Mouse (Mus musculus) embryonic facial prominence, embryonic 10.5 days (tissue): ENCODE data around the gene Hexa. TPM values are rescaled to one million over a fixed set of nuclear protein-coding genes. Genes with fewer than 3 reads are reported as not detected.

ENCODE experiments used
- DNase-seq: peaks from one replicate; pipeline ENCODE4 v3.0.0-alpha.2; 2017; ENCODE audit warnings: low spot score
- H3K27ac ChIP-seq: fragments of 300-500 bp; sonication (generic); replicated peaks from 2 replicates; pipeline ENCODE4 v1.5.1; 2016; ENCODE audit warnings: mild to moderate bottlenecking
- H3K27me3 ChIP-seq: fragments of 300-500 bp; sonication (generic); replicated peaks from 2 replicates; pipeline ENCODE4 v1.6.1; 2016; ENCODE audit warnings: low read depth, mild to moderate bottlenecking; ENCODE audit not compliant: poor library complexity, severe bottlenecking
- H3K36me3 ChIP-seq: fragments of 300-500 bp; sonication (generic); replicated peaks from 2 replicates; pipeline ENCODE4 v1.6.1; 2016; ENCODE audit warnings: mild to moderate bottlenecking, moderate library complexity
- H3K4me1 ChIP-seq: fragments of 300-500 bp; sonication (generic); 2 replicates; pipeline ENCODE4 v1.6.1; 2016
- H3K4me3 ChIP-seq: fragments of 300-500 bp; sonication (generic); 2 replicates; pipeline ENCODE4 v1.5.1; 2016; ENCODE audit warnings: mild to moderate bottlenecking, moderate library complexity
- H3K9me3 ChIP-seq: fragments of 300-500 bp; sonication (generic); 2 replicates; pipeline ENCODE4 v1.6.1; 2016; ENCODE audit warnings: mild to moderate bottlenecking
- WGBS: fragments of 180-500 bp; shearing (Covaris S2); methylation state at CpG from one replicate; pipeline ENCODE4 v1.1.7; 2016; 5-methylcytosine and 5-hydroxymethylcytosine counted together
- polyA plus RNA-seq: library from polyadenylated mRNA; unstranded; fragments of >200 nt; fragmentation: Nextera tagmentation; extraction: Ambion mirVana; gene quantifications from 2 replicates; pipeline ENCODE4 v1.2.1, GENCODE M21; 2016

The Hexa gene
- 42.5 and 43.2 TPM in 2 replicates for polyA plus RNA-seq

DNA sequence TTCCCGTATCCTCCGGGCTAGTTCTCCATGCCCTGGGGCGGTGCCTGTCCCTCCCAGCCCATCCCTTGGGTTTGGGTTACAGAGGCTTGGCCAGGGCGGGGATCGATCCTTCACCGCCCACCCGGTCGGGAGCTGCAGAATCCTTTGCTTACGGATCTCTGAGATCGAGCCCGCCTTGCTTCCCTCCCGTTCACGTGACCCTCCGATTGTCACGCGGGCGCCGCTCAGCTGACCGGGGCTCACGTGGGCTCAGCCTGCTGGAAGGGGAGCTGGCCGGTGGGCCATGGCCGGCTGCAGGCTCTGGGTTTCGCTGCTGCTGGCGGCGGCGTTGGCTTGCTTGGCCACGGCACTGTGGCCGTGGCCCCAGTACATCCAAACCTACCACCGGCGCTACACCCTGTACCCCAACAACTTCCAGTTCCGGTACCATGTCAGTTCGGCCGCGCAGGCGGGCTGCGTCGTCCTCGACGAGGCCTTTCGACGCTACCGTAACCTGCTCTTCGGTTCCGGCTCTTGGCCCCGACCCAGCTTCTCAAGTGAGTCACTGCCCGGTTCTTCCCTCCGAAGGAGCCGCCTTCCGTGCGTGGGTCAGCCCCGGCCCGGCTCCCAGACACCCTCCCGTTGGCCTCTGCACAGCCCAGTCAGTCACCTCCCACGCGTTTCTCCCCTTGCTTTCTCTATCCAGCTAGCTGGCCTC, at the start of gene Hexa, which contains the start of gene Tmem202:
TSS of gene Hexa (plus strand) at position 100 of the 697 bp plus-strand sequence.
TSS of gene Tmem202 (minus strand) at position 407 of the 697 bp plus-strand sequence.
- no peaks in the 10 kb centered on the region for H3K9me3 ChIP-seq
- peak within 1 kb of the TSS; percentile 73 for H3K4me3 ChIP-seq
- H3K27ac ChIP-seq = peak within 1 kb of the TSS; percentile 77
- H3K27me3 ChIP-seq = no peaks in the 10 kb centered on the region
- DNase-seq = peak; percentile 94
- 6% methylated on average over 55 of the region's 55 CpGs for WGBS
- no peaks in the 10 kb centered on the region for H3K36me3 ChIP-seq
- H3K4me1 ChIP-seq = peaks cover 23% of the 10 kb centered on the region

DNA sequence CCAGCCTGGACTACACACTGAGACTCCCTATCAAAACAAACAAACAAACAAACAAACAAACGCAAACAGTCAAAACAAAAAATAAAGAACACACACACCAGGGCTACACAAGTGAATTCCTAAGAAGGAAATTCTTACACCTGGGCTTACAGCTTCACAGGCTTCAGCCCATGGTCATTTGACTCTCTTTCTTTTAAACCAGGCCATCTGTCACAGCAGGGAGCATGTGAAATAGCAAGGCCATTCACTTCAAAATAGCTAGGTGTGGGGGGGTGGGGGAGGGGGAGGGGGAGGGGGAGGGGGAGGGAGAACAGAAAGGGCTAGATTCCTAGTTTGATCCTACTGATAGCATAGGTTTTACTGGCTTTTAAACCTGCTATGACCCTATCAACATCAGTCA, 31.2 kb upstream of the Hexa start:
- no peak for DNase-seq
- Histone ChIP-seq H3K36me3 (no peaks in the 10 kb centered on the region), H3K4me1 (no peaks in the 10 kb centered on the region), H3K4me3 (no peak overlapping the region), H3K9me3 (no peaks in the 10 kb centered on the region), H3K27ac (no peak overlapping the region), H3K27me3 (no peaks in the 10 kb centered on the region)
- WGBS = 56% methylated on average over 1 of the region's 1 CpGs

DNA sequence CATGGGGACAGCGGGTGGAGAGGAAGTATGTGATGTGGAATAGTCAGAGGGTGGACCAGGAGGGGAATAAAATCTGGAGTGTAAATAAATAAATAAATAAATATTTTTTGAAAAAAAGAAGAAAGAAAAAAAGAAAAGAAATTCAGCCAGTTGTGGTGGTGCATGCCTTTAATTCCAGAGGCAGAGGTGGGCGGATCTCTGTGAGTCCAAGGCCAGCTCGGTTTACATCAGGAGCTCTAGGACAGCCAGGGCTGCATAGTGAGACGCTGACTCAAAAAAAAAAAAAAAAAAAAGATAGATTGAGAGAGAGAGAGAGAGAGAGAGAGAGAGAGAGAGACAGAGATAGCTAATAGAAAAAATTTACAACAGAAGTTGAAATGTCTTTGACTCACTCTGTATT, 27.0 kb upstream of the Hexa start:
- no peak overlapping the region for H3K27ac ChIP-seq
- no peaks in the 10 kb centered on the region for H3K36me3 ChIP-seq
- H3K27me3 ChIP-seq = no peaks in the 10 kb centered on the region
- WGBS = 44% methylated on average over 4 of the region's 4 CpGs
- peaks cover 5% of the 10 kb centered on the region; the same call in 1 of the 2 replicates for H3K4me1 ChIP-seq
- no peak overlapping the region for H3K4me3 ChIP-seq
- DNase-seq = no peak
- H3K9me3 ChIP-seq = no peaks in the 10 kb centered on the region

DNA sequence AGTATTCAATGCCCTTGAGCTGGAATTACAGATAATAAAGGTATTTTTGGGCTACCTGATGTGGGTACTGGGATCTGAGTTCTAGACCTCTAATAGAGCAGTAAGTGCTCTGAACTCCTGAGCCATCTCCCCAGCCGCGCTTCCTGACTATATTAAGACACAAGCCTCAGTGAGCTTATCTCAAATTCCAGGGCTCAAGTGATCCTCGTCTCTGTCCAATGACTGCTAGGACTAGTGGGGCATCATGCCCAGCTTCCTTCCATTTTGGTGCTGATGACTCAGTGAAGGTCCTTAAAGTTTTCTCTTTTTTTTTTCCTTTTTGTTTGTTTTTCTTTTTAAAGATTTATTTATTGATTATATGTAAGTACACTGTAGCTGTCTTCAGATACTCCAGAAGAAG, 24.3 kb upstream of the Hexa start:
- Histone ChIP-seq H3K4me3 (no peak overlapping the region), H3K27me3 (no peaks in the 10 kb centered on the region), H3K9me3 (no peaks in the 10 kb centered on the region), H3K27ac (no peak overlapping the region), H3K36me3 (no peaks in the 10 kb centered on the region), H3K4me1 (peaks cover 8% of the 10 kb centered on the region; the same call in 1 of the 2 replicates)
- 71% methylated on average over 3 of the region's 3 CpGs for WGBS
- DNase-seq = no peak

DNA sequence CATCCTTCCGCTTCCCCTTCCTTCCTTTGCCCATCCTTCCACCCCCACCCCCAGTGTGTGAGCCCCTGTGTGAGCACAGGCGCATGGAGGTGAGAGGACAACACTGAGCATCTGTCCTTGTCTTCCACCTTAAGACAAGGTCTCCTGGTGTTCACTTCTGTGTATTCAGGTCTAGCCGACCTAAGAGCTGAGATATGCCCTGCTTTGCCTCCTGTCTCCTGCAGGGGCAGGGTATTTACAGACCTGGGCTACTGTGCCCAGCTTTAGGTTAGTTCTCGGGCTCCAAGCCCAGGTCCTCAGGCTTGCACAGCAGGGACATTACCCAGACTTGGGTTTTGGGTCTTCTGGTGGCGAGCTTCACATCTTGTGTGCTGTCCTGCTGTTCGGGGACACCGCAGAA, 22.2 kb upstream of the Hexa start:
- WGBS = 57% methylated on average over 7 of the region's 7 CpGs
- DNase-seq = no peak

DNA sequence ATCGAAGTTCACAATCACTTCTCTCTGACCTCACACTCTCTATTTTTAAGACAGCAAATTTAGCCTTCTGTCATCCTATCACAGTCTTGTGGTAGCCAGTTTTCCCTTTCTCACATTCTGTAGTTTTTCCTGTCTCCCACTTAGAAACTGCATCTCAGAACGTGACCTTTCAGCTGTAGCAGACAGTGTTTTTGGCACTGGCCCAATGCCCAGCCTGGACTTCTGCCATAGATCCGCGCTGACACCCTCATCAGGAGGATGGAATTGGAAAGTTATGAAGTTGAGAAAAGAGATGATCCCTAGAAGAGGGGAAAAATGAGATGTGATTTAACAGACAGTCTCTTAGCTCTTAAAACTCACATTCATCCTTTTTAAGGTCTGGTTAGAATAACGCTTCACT, 20.4 kb upstream of the Hexa start:
- no peak for DNase-seq
- H3K27me3 ChIP-seq = no peaks in the 10 kb centered on the region
- 87% methylated on average over 5 of the region's 5 CpGs for whole genome bisulfite sequencing
- no peak overlapping the region for H3K4me3 ChIP-seq
- no peaks in the 10 kb centered on the region for H3K36me3 ChIP-seq
- no peak overlapping the region for H3K27ac ChIP-seq
- H3K9me3 ChIP-seq = no peaks in the 10 kb centered on the region
- H3K4me1 ChIP-seq = peaks cover 8% of the 10 kb centered on the region; the same call in 1 of the 2 replicates

More for the DNA sequence above, 22.2 kb upstream of the Hexa start:
- H3K27me3 ChIP-seq = no peaks in the 10 kb centered on the region
- H3K4me3 ChIP-seq = no peak overlapping the region
- H3K9me3 ChIP-seq = no peaks in the 10 kb centered on the region
- H3K36me3 ChIP-seq = no peaks in the 10 kb centered on the region
- no peak overlapping the region for H3K27ac ChIP-seq
- peaks cover 8% of the 10 kb centered on the region; the same call in 1 of the 2 replicates for H3K4me1 ChIP-seq

DNA sequence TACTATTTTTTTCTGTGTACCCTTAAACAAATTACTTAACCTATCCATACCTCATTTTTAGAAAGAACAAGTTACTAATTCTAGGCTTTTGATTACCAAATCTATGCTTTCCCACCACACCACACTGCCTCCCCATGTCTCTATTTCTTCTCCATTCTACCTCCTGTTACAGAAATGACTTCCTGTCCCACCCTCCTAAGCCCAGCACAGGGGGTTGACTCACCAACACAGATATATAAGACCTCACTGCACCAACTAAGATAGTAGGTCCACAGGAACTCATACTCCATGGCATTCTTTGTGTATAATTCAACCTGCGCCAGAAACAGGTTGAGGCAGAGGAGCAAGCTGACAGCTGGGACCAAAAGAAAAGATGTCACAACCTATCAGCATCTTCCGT, 19.9 kb upstream of the Hexa start:
- DNase-seq = no peak
- Histone ChIP-seq H3K9me3 (no peaks in the 10 kb centered on the region), H3K27ac (no peak overlapping the region), H3K36me3 (no peaks in the 10 kb centered on the region), H3K27me3 (no peaks in the 10 kb centered on the region), H3K4me3 (no peak overlapping the region), H3K4me1 (peaks cover 8% of the 10 kb centered on the region; the same call in 1 of the 2 replicates)
- WGBS = 92% methylated on average over 2 of the region's 2 CpGs

DNA sequence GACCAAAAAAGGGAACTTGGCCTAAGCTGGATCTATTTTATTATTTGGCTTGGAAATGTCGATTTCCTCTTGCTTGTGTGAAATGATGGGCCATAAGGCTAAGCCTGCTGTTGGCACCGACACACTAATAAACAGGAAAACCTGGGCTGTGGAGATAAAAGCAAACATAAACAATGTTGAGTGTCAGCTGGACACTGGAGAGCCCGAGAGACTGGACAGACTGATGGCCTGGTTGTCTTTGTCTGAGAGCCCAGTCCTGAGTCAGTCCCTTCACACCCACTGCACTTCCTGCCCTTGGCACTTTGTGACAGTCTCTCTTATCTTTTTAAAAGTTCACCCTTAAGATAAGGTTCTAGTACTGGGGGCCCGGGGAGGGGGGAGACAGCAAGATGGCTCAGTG, 16.4 kb upstream of the Hexa start:
- H3K27me3 ChIP-seq = no peaks in the 10 kb centered on the region
- WGBS = 75% methylated on average over 4 of the region's 4 CpGs
- H3K36me3 ChIP-seq = no peaks in the 10 kb centered on the region
- H3K4me3 ChIP-seq = no peak overlapping the region
- H3K4me1 ChIP-seq = no peaks in the 10 kb centered on the region
- H3K27ac ChIP-seq = no peak overlapping the region
- no peak for DNase-seq
- no peaks in the 10 kb centered on the region for H3K9me3 ChIP-seq

DNA sequence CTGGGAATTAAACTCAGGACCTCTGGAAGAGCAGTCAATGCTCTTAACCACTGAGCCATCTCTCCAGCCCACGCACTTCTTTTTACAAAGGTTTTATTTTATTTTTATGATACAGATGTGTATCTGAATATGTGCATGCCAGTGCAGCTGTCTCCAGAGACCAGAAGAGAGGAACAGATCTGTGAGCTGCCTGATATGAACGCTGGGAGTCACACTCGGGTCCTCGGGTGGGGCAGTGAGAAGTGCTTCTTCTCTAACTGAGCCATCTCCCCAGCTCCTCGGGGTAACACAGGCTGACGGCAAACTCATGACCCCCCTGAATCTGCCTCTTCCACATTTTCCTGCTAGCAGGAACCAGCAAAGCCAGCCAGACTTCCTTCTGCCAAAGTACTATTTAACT, 12.6 kb upstream of the Hexa start:
- Histone ChIP-seq H3K36me3 (no peaks in the 10 kb centered on the region), H3K27ac (no peak overlapping the region), H3K27me3 (no peaks in the 10 kb centered on the region), H3K9me3 (no peaks in the 10 kb centered on the region), H3K4me1 (0 out of 2 replicates have a peak, but pooled peaks cover 1% of the 10 kb centered on the region), H3K4me3 (no peak overlapping the region)
- DNase-seq = no peak
- WGBS = 85% methylated on average over 6 of the region's 6 CpGs

DNA sequence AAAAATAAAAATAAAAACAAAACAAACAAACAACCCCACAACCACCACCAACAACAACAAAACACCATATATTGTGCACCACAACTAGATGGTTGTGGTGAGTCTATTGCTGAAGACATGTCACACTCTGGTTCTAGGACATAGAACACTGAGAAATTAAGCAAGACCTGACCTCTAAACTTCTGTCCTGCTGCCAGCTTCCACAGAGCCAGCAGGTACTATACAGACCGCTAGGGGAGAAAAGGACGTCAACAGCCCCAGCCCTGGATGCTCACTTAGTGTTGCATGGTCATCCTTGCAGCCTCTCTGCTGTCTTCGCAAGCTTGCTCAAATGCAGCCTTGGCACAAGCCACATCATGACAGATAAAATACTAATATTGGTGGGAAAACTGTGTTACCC, 11.8 kb upstream of the Hexa start:
- Histone ChIP-seq H3K27ac (no peak overlapping the region), H3K4me1 (0 out of 2 replicates have a peak, but pooled peaks cover 6% of the 10 kb centered on the region), H3K27me3 (no peaks in the 10 kb centered on the region), H3K4me3 (no peak overlapping the region), H3K36me3 (no peaks in the 10 kb centered on the region), H3K9me3 (no peaks in the 10 kb centered on the region)
- DNase-seq = no peak
- 89% methylated on average over 3 of the region's 3 CpGs for WGBS

DNA sequence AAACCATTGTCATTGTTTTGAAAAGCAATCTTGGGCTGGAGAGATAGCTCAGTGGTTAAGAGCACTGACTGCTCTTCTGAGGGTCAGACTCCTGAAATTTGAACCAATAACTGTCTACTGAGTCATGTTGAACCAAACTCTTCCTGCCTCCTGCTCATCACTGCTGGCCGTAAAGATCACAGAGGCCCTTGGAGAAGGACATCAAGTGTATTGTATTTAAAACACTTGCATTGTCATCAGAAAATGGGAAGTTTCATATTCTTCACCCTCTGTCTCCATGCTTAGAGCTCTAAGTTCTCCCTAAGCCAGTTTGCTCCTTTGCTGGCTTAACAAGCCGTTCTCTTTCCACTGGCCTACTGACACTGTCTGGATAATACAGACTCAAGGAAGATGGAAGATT, 11.1 kb upstream of the Hexa start:
- no peak for DNase-seq
- H3K9me3 ChIP-seq = no peaks in the 10 kb centered on the region
- no peaks in the 10 kb centered on the region for H3K36me3 ChIP-seq
- H3K27me3 ChIP-seq = no peaks in the 10 kb centered on the region
- H3K27ac ChIP-seq = no peak overlapping the region
- 84% methylated on average over 2 of the region's 2 CpGs for WGBS
- no peak overlapping the region for H3K4me3 ChIP-seq
- 0 out of 2 replicates have a peak, but pooled peaks cover 6% of the 10 kb centered on the region for H3K4me1 ChIP-seq

DNA sequence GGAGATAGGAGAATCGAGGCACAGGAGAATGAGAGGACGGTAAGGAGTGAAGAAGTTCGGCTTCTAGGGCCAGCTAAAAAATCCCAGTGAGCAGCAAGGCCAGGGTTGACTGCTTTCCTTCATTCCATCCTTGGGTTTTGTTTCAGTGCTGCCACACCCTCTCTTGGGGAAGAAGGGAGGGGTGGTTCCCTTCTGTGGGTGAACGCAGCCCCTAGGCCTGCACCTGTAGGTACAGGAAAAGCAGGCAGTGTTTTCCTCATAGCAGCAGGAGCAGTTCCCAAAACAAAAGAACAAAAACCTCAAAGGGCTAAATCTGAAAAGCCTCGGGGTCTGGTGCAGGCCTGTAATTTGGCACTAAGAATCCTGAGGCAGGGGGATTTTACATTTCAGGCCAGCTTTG, 7.7 kb upstream of the Hexa start:
- Histone ChIP-seq H3K27ac (no peak overlapping the region), H3K4me1 (0 out of 2 replicates have a peak, but pooled peaks cover 6% of the 10 kb centered on the region), H3K9me3 (no peaks in the 10 kb centered on the region), H3K36me3 (no peaks in the 10 kb centered on the region), H3K4me3 (no peak overlapping the region), H3K27me3 (no peaks in the 10 kb centered on the region)
- WGBS = 19% methylated on average over 5 of the region's 5 CpGs
- no peak for DNase-seq

DNA sequence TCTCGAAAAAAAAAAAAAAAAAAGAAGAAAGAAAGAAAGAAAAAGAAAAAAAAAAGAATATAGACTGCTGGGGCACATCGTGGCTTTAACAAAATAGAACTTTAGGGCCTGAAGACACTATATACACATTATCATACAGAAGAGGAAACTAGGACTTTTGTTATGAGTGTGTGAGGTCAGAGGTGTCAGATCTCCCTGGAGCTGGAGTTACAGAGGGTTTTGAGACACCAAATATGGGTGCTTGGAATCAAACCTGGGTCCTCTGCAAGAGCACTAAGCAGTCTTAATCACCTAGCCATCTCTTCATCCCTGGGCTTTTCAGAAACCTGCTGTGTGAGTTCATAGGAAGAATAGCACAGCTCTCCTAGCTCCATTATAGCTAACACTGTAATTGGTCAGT, 5.9 kb upstream of the Hexa start:
- no peaks in the 10 kb centered on the region for H3K27me3 ChIP-seq
- 83% methylated on average over 2 of the region's 2 CpGs for WGBS
- H3K27ac ChIP-seq = no peak overlapping the region
- 0 out of 2 replicates have a peak, but pooled peaks cover 6% of the 10 kb centered on the region for H3K4me1 ChIP-seq
- DNase-seq = no peak
- H3K36me3 ChIP-seq = no peaks in the 10 kb centered on the region
- H3K4me3 ChIP-seq = no peak overlapping the region
- no peaks in the 10 kb centered on the region for H3K9me3 ChIP-seq
